Mouse (Mus musculus) megakaryocyte, embryonic 14.5 days (primary cell): ENCODE results near the gene Dcun1d5. TPM values are rescaled to one million over a fixed set of nuclear protein-coding genes. Genes with fewer than 3 reads are reported as not detected.

Experiments
- H3K27me3 ChIP-seq: replicated peaks from 2 replicates; pipeline ENCODE3; 2012; ENCODE audit warnings: inconsistent platforms
- H3K36me3 ChIP-seq: replicated peaks from 2 replicates; pipeline ENCODE3; 2012; ENCODE audit warnings: low read length, inconsistent platforms, mixed read lengths
- H3K4me1 ChIP-seq: 2 replicates; pipeline ENCODE4 v1.6.1; 2012; ENCODE audit warnings: inconsistent platforms
- H3K4me3 ChIP-seq: replicated peaks from 2 replicates; pipeline ENCODE3; 2012; ENCODE audit warnings: moderate library complexity, mild to moderate bottlenecking, inconsistent platforms
- H3K9me3 ChIP-seq: 2 replicates; pipeline ENCODE4 v1.6.1; 2012; ENCODE audit warnings: inconsistent platforms
- FLI1 ChIP-seq: IDR thresholded peaks from 2 replicates; pipeline ENCODE4 v1.6.1; 2012; ENCODE audit warnings: low read length, inconsistent platforms, mixed read lengths
- GATA1 ChIP-seq: IDR thresholded peaks from 3 replicates; pipeline ENCODE4 v1.6.1; 2012; ENCODE audit warnings: mixed read lengths, low read length, inconsistent platforms, borderline replicate concordance
- polyA plus RNA-seq: library from polyadenylated mRNA; stranded (reverse); fragments of >175 nt; gene quantifications from 2 replicates; pipeline ENCODE4 v1.2.3, GENCODE M21; 2012; ENCODE audit warnings: low replicate concordance; ENCODE audit not compliant: insufficient read depth

The Dcun1d5 gene
- polyA plus RNA-seq, 1 experiment = 105 TPM

DNA sequence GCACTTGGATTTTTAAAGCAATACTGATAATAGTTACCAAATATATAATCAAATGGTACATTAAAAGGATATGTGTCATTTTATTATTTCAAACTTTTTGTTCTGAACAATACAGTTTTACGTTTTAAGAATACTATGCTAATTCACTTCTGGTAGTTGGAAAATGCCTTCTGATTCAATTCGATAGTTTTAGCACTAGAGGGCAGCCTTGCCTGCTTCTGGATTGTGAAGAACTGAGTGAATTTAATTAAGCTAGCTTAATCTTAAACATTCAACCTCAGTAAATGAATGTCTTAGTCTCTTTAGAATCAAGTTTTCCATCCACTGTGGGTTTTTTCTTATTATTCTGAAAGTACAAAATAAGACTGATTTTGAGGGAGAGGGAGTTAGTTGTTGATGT is 31.9 kb downstream of the Dcun1d5 start:
- TF ChIP-seq GATA1 (no peak), FLI1 (no peak)
- Histone ChIP-seq H3K27me3 (no peaks in the 10 kb centered on the region), H3K36me3 (peaks cover 34% of the 10 kb centered on the region), H3K4me3 (no peak overlapping the region), H3K9me3 (no peaks in the 10 kb centered on the region), H3K4me1 (peaks cover 5% of the 10 kb centered on the region)

DNA sequence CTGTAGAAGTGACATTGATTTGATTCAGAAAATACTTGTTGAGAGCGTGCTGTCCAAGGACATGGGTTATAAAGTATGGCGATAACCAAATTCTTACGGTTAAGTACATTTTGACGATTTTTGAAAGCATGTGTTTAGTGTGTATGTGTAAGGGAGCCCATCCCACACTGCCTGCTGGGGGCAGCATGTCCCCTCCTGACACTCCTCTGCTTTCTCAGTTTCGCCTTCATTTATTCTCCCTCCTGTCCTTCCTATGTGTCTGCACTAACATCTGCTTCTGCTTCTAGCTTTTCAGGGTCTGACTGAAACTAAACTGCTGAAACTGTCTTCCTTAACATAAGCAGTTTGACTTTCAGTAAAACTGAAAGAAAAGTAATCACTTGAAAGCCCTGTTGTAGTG is 36.7 kb downstream of the Dcun1d5 start:
- Histone ChIP-seq H3K4me3 (peak overlapping the region; percentile 60), H3K27me3 (no peaks in the 10 kb centered on the region), H3K4me1 (peaks cover 14% of the 10 kb centered on the region), H3K9me3 (no peaks in the 10 kb centered on the region), H3K36me3 (peaks cover 20% of the 10 kb centered on the region)
- no peak for TF ChIP-seq GATA1
- TF ChIP-seq FLI1 = no peak

DNA sequence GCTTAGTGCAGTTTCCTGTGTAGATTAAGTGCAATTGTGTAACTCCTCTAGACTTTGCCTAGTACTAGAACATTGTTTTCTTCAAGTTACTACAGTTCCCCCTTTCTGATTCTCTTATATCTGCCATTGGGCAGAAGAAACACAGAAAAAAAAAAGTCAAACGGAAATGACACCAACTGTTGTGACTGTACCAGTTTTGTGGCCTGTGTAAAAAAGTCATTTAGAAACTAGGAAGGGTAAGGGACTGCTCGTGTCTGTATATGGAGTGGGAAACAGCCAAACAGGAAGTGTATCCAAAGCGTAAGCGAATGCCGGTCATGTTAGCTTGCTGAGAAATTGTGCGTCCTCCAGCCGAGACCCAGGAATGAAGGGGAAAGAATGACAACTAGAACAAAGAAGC is 37.1 kb downstream of the Dcun1d5 start:
- Histone ChIP-seq H3K9me3 (no peaks in the 10 kb centered on the region), H3K27me3 (no peaks in the 10 kb centered on the region), H3K4me1 (peaks cover 14% of the 10 kb centered on the region), H3K36me3 (peaks cover 20% of the 10 kb centered on the region), H3K4me3 (no peak overlapping the region)
- no peak for TF ChIP-seq GATA1
- TF ChIP-seq FLI1 = no peak

DNA sequence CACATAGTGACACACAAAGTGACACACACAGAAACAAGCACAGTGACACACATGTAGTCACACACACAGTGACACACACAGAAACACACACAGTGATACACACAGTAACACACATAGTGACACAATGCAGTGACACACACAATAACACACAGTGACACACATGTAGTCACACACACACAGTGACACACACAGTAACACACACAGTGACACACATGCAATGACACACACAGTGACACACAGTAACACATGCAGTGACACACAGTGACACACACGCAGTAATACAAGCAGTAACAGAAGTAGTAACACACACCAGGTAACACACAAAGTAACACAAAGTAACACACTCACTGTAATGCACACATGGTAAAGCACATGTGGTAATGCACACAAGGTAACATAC is 54.3 kb downstream of the Dcun1d5 start:
- Histone ChIP-seq H3K4me1 (peaks cover 3% of the 10 kb centered on the region; the same call in 1 of the 2 replicates), H3K36me3 (no peaks in the 10 kb centered on the region), H3K4me3 (peak overlapping the region; percentile 64), H3K9me3 (no peaks in the 10 kb centered on the region), H3K27me3 (no peaks in the 10 kb centered on the region)
- TF ChIP-seq GATA1 = no peak
- no peak for TF ChIP-seq FLI1

DNA sequence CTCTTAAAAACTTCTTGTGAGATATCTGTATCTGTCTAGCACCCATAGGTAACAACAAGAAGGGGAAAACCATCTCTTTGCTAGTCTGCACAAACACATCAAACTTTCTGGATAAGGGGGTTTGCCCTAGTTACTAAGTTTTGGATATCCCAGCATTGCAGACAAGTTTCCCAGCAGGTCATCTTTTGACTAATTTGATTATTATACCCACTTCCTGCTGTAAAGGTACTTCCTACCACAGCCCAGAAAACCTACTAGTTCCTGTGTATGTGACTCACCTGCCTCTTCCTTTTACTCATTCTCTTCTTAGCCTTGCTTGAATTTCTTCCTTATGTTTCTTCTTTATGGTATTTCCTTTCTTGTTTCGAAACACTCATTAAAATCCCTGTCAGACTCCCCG is 55.6 kb downstream of the Dcun1d5 start:
- no peak overlapping the region for H3K4me3 ChIP-seq
- TF ChIP-seq FLI1 = no peak
- no peak for TF ChIP-seq GATA1
- peaks cover 3% of the 10 kb centered on the region; the same call in 1 of the 2 replicates for H3K4me1 ChIP-seq
- H3K27me3 ChIP-seq = no peaks in the 10 kb centered on the region
- H3K36me3 ChIP-seq = no peaks in the 10 kb centered on the region
- H3K9me3 ChIP-seq = no peaks in the 10 kb centered on the region

DNA sequence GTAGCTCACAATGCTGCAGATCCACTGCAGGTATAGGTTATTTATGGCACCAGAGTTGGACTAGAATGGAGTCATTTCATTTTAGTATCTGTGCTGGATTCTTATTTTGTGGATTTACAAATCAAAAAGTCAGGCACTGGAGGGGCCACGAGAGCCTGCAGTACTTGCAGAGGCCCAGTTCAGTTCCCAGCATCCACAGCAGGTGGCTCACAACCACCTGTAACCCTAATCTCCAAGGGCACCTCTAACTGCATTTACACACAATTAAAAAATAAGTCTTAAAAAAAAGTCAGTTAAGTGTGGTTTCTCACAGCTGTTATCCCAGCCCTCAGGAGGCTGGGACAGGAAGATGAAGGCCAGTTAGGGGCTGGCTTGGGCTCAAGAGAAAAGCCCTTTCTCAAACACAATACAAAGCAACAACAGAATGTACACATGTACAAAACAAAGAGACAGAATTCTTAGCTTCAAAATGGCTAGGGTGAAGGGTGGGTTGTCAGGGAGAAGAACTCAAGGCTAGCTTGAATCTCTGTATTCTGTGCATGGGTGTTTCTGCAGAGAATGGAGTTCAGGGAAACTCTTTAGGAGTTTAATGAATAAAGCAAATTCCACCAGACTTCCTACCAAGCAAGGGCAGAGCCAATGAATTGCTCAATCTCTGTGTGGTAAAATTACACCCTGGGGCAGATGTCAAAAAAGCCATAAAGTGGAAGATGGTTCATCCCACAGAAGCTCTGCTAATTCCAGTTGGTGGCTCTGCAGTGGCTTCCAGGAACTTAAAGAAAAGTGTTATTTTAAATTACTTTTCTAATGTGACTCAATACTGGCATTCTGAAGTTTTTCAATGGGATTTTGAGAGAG is 68.7 kb downstream of the Dcun1d5 start:
- no peaks in the 10 kb centered on the region for H3K9me3 ChIP-seq
- no peaks in the 10 kb centered on the region for H3K27me3 ChIP-seq
- H3K4me1 ChIP-seq = no peaks in the 10 kb centered on the region
- H3K36me3 ChIP-seq = no peaks in the 10 kb centered on the region
- no peak for TF ChIP-seq GATA1
- H3K4me3 ChIP-seq = no peak overlapping the region

Other genes with a start within 250 kb of the Dcun1d5 start
- 0.07 TPM in 1 of 2 replicates, not detected in the other for gene Dync2h1, start 74 bp upstream of the Dcun1d5 start, polyA plus RNA-seq
- not detected in 2 replicates for gene Mmp13, start 88.0 kb downstream of the Dcun1d5 start, polyA plus RNA-seq
- not detected in 2 replicates for gene Mmp12, start 159.9 kb downstream of the Dcun1d5 start, polyA plus RNA-seq
- not detected in 2 replicates for gene Mmp1b, start 203.5 kb downstream of the Dcun1d5 start, polyA plus RNA-seq